Mouse (Mus musculus) urinary bladder, postnatal 4 days (tissue): Measurements from ENCODE around the gene Tram2.

Experiments
- DNase-seq, 2 experiments: peaks; one replicate each; pipeline ENCODE4 v3.0.0; 2021 to 2022; ENCODE audit warnings: low spot score in 2 of 2

Tram2 gene

DNA sequence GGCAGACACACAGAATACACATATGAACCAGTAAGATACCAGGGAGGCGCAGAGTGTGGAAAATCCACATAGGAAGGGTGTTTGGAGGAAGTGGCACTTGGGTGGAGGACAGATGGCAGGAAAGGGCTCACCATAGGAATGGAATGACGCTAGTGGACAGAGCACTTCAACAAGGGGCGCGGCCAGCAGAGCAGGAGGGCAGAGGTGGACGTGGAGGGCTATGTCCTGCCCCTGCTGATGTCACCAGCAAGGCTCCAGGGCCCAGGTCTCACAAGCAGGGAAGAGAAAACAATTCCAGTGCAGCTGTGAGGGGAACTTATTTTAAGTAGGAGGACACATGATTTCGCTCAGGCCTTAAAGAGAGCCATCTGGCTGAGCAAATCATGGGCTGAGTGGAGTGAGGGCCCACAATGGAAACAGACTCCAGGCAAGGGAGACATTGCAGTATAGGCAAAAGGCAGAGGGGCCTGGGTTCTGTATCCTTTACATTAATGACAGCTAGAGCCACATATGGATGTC is 68.7 kb downstream of the Tram2 start:
- DNase-seq: peak in 1 of 2 experiments; percentile 57

DNA sequence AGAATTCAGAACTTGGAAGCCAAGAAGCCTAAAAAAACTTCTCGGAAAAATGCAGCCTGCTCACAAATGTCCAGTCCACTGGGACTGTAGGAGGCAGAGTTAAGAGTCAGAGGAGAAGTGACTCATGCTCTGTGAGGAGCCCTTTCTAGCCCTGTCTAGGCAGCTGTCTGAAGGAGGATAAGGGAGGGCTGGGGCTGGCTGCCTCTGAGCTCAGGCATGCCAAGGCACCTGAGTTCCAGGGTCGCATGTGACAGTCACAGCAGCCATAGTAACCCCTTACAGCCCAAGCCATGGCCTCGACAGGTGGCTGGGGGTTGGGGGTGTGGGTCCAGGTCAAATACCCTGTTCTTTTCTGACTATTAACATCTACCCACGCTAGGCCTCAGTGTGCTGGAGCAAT is 70.1 kb downstream of the Tram2 start:
- peak; percentile 35 to 60 for DNase-seq

DNA sequence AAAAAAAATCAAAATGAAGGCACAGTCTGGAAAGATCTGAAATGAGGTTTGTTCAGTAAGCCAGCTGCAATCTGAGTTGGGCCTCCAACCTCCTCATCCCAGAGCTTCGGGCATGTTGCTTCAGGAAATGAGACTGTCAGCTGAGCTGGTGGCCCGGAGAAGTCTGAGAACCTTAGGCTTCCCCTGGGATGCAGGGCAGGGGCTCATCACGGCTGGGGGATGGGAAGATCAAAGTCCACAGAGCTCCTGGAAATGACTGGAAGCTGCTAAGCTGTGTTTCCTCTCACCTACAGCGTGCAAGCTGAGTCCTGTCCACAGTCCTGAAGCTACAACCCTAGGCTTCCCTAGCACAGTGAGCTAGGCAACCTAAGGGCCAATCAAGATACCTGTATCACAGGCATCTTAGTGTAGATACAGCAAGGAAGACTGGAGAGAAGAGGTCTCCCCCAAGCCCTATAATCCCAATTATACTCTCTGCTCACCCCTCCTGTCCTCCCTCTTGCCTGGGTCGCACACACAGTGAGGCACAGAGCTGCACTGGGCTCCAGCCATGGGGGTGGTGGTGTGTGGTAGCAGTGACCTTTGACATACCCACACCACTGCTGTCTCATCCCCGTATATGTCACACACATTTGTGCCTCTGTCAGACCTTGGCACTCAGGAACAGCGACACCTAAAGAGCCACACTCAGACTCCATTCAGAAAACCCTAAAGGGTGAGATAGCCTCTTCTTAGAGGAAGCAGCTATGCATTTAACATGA is 70.9 kb downstream of the Tram2 start:
- DNase-seq: no peak

DNA sequence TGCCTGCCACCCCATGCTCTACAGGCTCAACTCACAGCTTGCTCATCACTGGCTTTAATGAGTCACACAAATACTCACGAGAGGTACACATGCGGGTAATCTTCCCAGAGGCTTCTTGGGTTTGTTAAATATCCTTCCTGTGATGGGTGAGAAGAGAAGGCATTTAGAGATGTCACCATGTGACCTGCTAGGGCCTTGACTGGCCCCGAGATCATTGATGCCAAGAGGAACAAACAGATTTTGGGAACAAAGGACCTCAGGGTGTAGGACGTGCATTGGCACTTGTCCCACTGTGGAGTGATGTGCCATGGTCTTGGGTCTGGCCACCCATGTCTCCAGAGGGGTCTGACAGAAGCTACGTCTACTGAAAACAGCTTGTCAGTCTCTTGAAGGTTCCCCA is 72.3 kb downstream of the Tram2 start:
- no peak for DNase-seq

DNA sequence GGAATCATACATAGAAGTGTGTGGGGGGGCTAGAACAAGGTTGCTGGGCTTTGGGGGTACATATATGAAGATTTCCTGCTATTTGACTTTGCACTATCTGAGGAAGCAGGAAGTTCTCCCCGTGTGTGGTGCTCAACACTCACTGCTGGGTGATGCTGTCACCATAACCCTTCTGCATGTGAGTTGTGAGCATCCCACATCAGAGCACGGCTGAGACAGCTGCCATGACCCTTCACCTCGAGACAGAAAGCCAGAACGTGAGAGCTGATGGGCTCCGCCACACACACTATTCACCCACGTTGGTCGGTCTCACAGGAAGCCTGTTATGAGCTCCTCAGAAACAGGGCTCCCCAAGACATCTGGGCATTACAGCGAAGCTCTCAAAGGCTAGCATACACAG is 74.4 kb downstream of the Tram2 start:
- no peak for DNase-seq

DNA sequence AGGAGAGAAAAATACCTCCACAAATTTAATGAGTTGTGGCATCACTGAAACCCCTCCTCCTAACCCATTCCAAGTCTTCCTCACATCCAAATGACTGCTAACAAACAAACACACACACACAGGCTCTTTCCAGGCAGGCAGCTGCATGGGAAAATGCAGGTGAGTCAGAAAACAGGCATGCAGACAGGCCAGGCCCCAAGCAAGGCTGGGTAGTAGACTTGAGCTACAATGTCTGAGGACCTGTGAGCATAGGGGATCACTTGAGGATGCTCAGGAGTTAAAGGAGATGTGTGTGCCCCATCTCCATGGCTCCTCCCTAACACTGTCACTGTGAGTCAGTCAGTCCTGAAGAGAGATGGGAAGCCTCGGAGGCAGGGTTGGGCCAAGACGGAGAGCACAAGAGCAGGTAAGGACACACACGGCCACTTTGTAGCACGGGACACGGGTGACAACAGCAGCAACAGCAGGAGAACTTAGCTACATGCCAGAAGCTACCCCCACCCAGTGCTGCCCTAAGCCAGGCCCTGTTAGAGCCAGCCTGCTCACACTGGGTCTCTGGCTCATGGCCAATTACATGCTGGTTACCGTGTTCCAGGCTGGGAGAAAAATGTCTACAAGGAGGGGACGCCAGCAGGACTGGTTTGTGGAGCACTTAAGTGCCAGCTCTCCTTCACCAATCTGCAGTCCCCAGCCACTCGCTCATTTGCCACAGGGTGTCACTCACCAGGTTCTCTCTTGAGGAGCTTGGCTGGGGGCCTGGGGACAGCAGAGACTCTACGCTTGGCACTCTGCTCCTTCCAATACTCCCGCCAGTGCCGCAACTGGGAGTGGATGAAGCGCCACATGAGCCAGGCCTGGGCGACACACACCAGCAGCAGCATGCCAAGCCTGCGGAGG is 76.5 kb downstream of the Tram2 start:
- DNase-seq: no peak

DNA sequence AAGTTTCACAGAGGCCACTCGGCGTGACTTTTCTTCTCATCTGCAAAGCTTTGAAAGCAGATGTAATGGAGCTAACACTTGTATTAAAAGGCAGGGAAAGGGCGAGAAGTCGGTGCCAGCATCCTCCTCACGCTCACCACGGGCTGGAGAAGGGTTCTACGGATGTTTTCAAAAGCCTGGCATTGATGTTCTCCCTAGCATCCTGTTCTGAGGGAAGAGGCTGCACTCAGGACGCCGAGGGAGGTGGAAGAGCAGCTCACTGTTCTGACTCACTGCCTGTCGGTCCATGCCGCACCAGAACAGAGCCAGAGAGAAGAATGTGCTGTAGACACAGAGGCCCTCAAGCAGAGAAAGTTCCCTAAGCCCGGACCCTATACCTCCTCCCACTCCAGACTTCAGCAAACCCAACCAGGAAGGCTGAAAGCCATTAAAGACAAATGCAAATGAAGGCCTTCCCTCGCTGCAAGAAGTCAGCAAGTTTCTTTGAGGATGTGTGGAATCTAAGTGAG is 81.1 kb downstream of the Tram2 start:
- no peak for DNase-seq

DNA sequence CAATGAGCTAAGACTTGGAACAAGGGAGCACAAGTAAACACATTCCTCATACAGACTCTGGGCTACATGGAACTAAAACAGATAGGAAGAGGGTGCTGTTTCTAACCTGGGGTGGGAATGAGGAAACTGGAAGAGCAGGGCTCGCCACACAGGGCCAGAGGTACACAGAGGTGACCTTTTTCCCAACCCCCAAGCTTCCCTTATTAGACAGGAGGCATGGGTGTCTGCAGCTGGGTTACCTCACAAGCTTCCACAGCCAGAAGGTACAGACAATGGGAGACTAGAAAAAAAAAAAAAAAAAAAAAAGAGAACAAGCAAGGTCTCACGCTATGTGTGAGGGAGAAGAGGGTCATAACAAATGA is 81.7 kb downstream of the Tram2 start:
- DNase-seq: no peak

DNA sequence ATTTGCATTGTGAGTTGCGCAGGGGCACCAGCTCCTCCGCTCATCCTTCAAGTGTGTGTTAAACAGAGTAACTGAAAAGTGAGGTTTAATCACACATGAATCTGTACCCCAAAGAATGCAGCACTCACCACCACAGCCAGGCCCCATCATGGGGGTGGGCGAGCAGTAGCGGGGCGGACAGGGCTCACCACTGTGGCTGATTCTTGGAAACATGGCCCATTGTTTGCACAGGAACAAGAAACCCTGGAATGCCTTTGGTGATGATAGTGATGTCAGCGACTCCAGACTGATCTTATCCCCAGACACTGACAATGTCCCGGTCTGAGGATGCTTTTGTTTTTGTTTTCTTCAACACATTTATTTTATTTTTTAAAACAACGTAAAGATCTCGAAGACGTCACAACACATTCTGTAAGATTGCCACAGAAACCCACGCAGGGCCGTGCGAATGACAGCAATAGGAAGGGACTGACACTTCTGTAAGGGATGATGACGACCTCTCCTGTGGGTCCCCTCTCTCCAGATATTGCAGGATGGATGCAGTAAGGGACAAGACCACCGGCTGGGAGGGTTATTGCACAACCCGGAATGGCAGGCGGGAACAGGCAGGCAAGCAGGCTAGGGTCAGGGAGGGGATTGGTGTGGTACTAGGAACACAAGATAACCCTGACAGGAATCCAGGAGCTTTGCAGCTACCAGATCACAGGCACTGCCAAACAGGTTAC is 82.3 kb downstream of the Tram2 start:
- no peak for DNase-seq

DNA sequence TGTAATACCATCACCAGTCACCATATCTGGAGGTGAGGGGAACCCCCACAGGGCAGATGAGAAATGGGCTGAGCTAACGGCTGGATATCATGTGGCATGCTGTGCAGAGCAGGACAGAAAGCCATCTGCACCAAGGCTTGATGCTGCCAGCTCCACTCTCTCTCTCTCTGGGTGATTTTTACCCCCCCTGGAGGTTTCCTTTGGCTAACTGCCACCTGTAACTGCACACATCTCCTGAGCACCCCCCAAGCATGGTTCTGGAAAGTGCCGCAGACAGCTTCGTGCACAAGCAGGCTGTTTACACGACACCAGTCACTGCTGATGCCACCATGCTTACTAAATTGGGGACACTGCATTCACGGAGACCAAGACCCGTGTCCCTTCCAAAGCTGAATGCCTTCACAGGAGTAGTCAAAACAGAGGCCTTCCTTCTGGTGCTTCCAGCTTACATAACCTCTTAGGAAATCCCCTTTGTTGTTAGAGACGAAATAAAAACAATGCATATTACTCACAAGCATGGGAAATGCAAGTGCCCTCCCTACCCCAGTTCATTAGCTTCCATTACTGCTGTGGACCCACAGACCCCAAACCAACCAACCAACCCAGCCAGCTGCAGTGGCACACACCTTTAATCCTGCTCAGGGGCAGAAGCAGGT is 83.6 kb downstream of the Tram2 start:
- DNase-seq: no peak

DNA sequence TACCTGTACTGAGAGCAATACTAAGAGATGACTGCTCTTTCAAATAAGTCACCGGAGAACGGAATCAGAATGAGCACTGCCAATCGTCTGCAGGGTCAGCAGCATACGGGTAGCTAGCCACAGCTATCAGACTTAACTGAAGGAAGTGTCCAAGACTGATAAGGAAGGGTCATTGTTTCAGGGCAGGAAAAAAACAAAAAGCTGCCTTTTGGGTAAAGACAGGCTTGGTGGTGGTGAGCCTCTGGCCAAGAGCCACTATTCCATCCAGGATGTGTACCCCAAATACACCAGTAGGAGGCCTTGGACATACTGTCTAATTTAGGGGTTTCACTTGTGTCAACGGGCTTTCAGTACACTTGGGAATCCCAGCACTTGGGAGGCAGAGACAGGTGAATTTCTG is 84.7 kb downstream of the Tram2 start:
- DNase-seq: no peak

DNA sequence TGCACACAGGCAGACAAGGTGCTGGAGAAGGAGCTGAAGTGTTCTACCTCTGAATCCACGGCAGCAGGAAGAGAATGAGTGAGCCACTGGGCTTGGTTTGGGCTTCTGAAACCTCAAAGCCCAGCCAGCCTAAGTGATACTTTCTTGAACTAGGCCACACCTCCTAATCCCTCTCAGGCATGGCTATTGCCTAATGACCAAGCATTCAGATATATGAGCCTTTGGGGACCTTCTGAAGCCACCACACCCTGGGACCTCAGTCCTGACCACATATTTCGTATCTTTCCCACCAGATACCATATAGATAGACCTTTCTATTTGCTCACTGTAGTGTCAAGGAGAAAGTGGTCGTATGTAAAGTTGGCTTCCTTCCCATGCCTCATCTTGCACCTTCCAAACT is 85.3 kb downstream of the Tram2 start:
- no peak for DNase-seq

DNA sequence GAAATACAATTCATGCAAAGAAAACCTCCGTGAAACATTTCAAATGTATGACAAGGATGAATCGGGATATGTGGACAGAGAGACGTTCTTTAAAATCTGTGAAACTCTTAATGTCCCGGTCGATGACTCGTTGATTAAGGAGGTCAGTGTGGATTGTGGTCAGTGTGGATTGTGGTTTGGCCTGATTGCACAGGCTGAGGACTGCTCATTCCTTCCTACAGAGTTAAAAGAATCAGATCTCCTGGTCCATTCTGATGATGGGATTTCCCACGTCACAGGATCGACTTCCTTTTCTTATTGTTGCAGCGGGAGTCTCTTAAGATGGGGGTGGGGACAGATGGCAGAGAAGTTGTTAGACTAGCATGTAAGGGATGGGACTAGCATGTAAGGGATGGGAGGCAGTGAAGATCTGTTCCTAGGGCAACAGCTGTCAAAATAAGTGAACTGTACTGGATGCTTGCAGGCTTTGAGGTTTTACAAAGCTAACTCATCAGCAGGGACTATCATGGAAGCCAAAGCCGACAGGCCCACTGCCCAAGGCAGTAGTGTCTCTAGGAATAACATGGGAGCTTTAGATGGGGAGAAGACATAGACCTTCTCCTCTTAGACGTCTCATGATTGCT is 89.5 kb downstream of the Tram2 start:
- no peak for DNase-seq

DNA sequence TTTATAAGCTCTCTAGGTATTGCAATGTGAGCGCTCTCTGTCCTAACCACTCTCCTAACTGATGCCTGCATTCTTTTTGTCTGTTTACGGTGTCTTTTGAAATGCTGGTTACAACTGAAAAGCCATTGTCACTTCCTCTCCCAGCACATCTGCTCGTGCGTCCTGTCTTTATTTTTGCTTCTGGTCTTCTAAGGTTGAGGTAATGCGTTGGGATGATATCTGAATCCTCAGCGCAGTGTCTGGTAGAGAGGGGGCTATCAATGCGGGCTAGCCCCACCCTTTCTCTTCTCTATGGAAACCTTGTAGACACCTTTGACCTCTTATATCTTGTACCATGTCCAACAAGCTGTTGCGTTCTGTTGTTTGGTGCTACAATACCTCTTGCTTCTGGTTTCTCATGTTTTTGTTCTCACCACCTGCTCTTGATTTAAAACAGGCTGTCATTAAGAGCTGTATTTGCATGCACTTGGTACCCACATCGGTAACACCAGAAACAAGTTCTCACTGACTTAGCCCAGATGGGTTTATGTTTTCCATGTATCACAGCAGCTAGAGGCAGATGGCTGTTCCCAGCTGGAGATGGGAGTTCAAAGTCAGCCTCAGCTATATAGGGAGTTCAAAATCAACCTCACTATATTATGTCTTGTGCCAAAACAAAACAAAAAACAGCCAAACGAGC is 92.5 kb downstream of the Tram2 start:
- DNase-seq: no peak

DNA sequence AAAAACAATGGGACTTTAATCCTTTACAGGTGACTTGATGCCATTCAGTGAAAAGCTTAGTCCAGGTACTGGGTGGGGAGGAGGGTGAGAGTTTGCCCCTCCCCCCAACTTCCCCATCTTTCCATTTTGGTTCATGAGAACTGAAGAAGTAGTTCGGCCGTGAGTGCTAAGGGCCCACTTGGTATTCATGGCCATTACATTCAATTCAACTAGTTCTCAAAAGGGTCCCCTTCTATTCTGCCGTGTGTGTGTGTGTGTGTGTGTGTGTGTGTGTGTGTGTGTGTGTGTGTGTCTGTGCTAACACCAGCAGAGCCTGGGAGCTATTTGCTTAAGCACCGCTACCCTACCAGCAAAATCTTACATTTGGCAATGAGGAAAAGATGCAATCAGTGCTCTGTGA is 94.4 kb downstream of the Tram2 start:
- DNase-seq: no peak

DNA sequence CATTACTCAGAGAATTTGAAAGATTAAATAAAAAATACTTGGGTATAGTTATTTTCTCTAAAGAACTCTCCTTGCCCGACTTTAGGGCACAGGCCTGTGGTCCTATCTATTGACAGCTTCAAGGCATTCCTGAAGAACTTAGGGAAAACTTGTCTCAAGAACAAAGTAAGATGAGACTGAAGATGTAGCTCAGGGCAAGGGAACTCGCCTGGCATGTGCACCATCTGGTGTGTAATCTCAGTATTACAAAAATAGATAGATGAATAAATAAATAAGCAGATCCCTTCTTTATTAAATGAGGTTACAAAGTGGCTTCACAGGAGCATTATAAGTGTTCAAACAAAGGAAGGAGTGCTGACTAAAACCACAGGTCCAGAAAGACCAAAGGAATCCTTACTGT is 94.9 kb downstream of the Tram2 start:
- DNase-seq: no peak

DNA sequence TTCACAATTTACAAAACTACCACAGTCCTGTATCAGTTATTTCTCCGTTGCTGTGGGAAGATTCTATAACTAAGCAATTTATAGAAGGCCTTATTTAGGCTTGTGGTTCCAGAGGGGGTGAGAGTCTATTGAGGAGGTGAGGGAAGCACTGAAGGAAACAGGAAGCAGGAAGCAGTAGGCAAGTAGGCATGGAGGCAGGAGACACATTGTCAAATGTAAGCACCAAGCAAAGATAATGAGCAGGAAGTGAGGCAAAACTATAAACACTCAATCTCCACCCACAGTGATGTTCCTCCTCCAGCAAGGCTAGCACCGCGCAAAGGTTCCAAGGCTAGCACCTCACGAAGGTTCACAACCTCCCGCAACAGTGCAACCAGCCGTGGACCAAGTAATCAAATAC is 97.3 kb downstream of the Tram2 start:
- no peak for DNase-seq

DNA sequence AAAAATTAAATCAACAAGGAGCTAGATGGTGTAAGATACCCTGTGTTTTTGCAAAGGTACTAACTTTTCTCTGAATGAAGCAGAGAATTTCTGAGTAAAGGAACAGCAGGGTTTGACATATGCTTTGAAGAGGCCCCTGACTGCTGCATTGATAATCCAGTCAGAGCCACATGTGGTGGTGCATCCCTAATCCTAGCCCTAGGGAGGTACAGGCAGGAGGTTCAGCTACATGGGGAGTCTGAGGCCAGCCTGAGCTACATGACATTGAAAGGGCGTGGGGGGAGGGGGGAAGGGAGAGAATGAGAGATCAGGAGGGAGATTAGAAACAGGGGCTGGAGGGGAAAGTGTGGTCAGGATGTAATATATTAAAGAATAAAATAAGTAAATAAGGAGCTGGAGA is 98.5 kb downstream of the Tram2 start:
- no peak for DNase-seq

DNA sequence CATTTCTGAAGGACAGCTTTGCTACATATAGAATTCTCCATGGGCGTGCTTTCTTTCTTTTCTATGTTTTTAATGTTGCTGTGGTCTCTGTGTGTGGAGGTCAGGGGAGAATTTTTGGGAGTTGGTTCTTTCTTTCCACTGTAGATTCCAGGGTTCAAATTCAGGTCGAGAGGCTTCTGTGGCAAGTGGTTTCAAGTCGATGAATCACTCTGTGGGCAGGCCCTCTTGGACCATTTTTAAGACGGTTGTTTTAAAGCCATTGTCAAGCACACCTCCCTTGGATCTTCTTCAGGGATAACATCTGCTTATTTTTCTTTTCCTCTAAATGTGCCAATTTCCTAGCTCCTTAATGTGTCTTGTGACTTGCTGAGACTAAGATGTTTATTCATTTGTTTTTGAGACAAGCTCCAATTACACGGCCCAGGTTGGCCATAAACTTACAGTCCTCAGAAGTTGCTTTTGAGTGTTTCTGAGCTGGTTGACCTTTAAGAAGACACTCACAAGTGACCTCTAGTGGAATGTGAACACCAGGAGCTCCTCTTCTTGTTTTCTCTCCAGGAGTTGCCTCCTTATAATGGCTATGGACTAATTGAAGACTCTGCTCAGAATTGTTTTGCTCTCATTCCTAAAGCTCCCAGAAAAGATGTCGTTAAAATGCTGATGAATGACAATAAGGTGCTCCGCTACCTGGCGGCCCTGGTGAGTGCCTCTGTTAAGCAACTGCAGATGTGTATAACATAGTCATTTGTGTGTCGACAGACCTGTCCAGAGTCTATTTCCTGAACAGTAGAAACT is 104.5 kb downstream of the Tram2 start:
- DNase-seq: no peak

DNA sequence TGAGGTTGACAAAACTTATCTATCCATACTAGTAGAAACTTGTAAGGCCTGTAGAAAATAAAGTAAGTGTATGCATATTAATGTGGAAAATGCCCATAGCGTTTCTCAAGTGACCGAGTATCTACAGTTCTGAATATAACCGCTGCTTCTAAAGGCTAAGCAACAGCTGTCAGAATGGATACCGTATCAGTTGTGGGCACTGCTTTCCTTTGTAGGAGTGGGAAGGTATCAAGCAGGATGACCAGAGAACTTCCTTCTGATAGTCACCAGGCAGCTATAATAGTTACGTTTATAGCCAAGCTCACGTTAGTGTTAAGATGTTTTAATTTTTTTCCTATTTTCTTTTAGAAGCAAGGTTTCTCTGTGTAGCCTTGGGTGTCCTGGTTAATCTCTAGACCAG is 105.6 kb downstream of the Tram2 start:
- DNase-seq: no peak
